Mouse (Mus musculus): ENCODE results near the gene Ces1a.

DNA sequence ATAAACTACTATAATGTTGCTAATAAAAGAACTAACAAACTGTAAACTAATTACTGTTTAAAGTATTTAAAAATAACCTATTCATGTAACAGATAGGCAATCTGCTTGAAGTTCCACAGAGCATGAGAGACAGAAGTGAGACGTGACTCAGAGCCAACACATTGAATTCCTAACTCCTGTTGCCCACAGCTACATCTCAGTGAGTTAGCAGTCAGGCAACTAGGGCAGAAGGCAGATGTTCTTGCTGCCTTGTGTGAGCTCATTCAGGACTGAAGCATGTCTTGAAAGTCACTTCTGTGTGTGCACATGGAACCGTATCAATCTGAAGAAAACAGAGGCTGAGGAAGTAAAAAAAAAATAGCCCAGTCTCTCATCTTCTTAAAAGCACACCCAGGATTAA lies 7.7 kb downstream of the Ces1a start:
- TF ChIP-seq CTCF (IDR thresholded peaks at IDR 0.05; ENCODE audit: low read depth, low read length), result no peak
- no peak for TF ChIP-seq POLR2A (IDR thresholded peaks at IDR 0.05; ENCODE audit: borderline replicate concordance, low read depth, low read length)
